Mouse (Mus musculus): ENCODE measurements around the gene Lmntd2.

The Lmntd2 gene

GRCm38 (mm10) chr7:141215880-141216733 is 2.2 kb upstream of the Lmntd2 start:
- no peak for DNase-seq

GRCm38 (mm10) chr7:141215101-141215879 is 1.4 kb upstream of the Lmntd2 start, which contains the start of gene Rassf7:
Gene Rassf7, plus strand, starts transcription at chr7:141215860.
- peak; percentile 82 for DNase-seq

- no peak for DNase-seq
These were observed 430 bp upstream of the Lmntd2 start for GRCm38 (mm10) chr7:141214310-141214709.

- DNase-seq: no peak
These were observed 747 bp downstream of the Lmntd2 start for GRCm38 (mm10) chr7:141213133-141213532.

- no peak for DNase-seq
These were observed 3.2 kb downstream of the Lmntd2 start for GRCm38 (mm10) chr7:141210606-141211131.

- no peak for DNase-seq
These were observed 3.7 kb downstream of the Lmntd2 start for GRCm38 (mm10) chr7:141210137-141210536.

GRCm38 (mm10) chr7:141209526-141209925 is 4.4 kb downstream of the Lmntd2 start:
- no peak for DNase-seq

- no peak for DNase-seq
These were observed 7.5 kb downstream of the Lmntd2 start for GRCm38 (mm10) chr7:141206182-141206937.

GRCm38 (mm10) chr7:141205504-141205903 is 8.4 kb downstream of the Lmntd2 start:
- no peak for DNase-seq

- DNase-seq: no peak
These were observed 9.3 kb downstream of the Lmntd2 start for GRCm38 (mm10) chr7:141204546-141204945.

- DNase-seq: no peak
These were observed 15.8 kb downstream of the Lmntd2 start for GRCm38 (mm10) chr7:141198121-141198520.

- no peak for DNase-seq
These were observed 17.1 kb downstream of the Lmntd2 start for GRCm38 (mm10) chr7:141196619-141197282.

GRCm38 (mm10) chr7:141195754-141196153 is 18.1 kb downstream of the Lmntd2 start:
- DNase-seq: no peak

- DNase-seq: peak; percentile 74
These were observed 19.1 kb downstream of the Lmntd2 start for GRCm38 (mm10) chr7:141194830-141195229.

- DNase-seq: no peak
These were observed 19.5 kb downstream of the Lmntd2 start for GRCm38 (mm10) chr7:141194409-141194808.

- DNase-seq: peak; percentile 97
These were observed 19.9 kb downstream of the Lmntd2 start, which contains the start of the genes Hras and Lrrc56 for GRCm38 (mm10) chr7:141193948-141194347. Gene Hras, minus strand, starts transcription at chr7:141194005. Gene Lrrc56, plus strand, starts transcription at chr7:141194157.

- peak; percentile 47 for DNase-seq
These were observed 20.5 kb downstream of the Lmntd2 start for GRCm38 (mm10) chr7:141193348-141193856.

GRCm38 (mm10) chr7:141192776-141193347 is 21.0 kb downstream of the Lmntd2 start:
- DNase-seq: peak; percentile 32

GRCm38 (mm10) chr7:141191796-141192685 is 21.8 kb downstream of the Lmntd2 start:
- DNase-seq: no peak

- DNase-seq: no peak
These were observed 22.8 kb downstream of the Lmntd2 start for GRCm38 (mm10) chr7:141191036-141191435.

Measured in cerebellum, adult 8-10 months (tissue).